Mouse (Mus musculus) lung, adult 2 months (tissue): Measurements from ENCODE around the gene Olfr1014.

Experiments
- CTCF ChIP-seq: fragments of 200-500 bp; IDR thresholded peaks from 2 replicates; pipeline ENCODE4 v1.5.1; 2011; ENCODE audit warnings: mild to moderate bottlenecking, low read length, control low read depth; ENCODE audit not compliant: insufficient read depth
- POLR2A ChIP-seq: fragments of 200-500 bp; IDR thresholded peaks from 2 replicates; pipeline ENCODE4 v1.6.1; 2011; ENCODE audit warnings: low read depth, mild to moderate bottlenecking, control low read depth, low read length, borderline replicate concordance; ENCODE audit errors: extremely low read depth

DNA sequence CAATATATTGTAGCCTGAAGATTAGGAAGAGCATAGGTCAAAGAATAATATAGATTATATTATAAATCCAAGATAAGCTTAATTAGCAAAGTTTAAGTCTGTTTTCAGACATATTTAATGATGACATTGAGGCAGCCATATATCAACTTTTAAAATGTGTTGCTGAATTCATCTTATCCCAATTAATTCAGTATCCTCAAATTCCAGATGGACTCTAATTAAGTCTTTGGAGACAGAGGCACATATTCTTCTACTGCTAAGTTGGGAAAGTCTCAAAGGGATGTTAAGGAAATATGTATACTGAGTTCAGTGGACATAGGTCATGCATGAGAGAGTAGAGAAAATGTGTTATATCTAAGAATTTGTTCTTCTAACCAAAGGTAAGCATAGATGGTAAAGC, 9.2 kb downstream of the Olfr1014 start, which contains the start of gene Olfr1015:
- TF ChIP-seq POLR2A (no peak), CTCF (no peak)
